Mouse (Mus musculus) mouse embryonic stem cell (cell line): ENCODE data around the gene Ankrd49.

Source experiments
- in situ Hi-C, 2 experiments: fragments of 300-500 bp; cut with MboI; formaldehyde crosslinking; loops; 1 replicate in 1 of 2; 3 replicates in 1 of 2; pipeline ENCODE4 v1.14.3; 2019 to 2020; ENCODE audit warnings: low sequenced_read_pairs in 2 of 2, low pct_unique_long_range_greater_than_20kb in 1 of 2, mixed read lengths in 1 of 2; ENCODE audit not compliant: unreplicated experiment in 1 of 2

The Ankrd49 gene

GRCm38 (mm10) chr9:14753947-14754346 lies 30.7 kb downstream of the Ankrd49 start:
- in situ Hi-C loops: no loop called here

DNA sequence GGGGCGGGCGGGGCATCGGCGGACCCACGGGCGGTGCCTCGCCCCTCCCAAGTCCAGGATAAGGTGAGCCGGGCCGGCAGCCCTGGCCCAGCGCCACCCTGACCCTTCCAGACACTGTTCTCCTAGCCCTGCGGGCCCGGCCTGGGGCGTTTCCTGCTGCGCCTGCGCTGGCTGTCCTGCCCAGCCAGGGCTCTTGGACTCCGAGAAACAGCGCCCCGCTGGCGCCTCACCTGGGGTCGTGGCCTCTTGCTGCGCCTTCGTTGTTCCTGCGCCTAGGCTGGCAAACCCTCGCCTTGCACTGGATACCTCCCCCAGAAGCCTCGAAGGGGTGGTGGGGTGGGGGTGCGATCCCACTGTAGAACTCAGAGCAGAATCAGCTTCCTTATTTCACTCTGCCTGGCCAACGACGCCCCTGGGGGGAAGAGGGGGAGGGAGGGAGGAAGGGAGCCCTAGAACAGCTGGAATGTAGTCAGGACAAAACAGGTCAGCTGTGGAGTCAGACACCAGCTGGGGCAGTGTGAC lies 32.6 kb downstream of the Ankrd49 start, which contains the start of gene Fut4:
Fut4 (minus strand) TSS at position 393 of the 522 bp plus-strand sequence.
- in situ Hi-C loops: no loop called here

DNA sequence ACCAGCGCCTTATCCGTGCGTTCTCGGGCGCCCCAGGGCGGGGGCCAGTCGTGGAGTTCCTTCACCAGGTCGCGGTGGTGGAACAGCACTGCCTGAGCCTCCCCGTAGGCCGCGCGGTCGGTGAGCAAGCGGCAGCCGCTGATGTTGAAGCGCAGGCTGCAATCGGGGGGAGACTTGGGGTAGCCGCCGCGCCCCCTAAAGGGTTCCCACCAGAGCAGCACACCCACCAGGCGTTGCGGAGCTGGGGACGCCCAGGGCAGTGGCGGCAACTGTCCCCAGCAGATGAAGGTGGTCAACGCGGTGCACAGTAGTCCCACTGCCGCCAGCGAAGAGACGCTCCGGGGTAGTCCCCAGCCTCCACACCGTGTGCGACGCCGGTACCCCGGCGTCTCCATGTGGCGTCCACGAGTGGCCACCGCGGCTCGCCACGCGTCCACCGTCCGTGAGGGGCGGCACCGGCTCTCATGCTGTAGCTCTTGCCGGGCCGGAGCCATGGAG lies 33.1 kb downstream of the Ankrd49 start:
- in situ Hi-C loops: no loop called here

DNA sequence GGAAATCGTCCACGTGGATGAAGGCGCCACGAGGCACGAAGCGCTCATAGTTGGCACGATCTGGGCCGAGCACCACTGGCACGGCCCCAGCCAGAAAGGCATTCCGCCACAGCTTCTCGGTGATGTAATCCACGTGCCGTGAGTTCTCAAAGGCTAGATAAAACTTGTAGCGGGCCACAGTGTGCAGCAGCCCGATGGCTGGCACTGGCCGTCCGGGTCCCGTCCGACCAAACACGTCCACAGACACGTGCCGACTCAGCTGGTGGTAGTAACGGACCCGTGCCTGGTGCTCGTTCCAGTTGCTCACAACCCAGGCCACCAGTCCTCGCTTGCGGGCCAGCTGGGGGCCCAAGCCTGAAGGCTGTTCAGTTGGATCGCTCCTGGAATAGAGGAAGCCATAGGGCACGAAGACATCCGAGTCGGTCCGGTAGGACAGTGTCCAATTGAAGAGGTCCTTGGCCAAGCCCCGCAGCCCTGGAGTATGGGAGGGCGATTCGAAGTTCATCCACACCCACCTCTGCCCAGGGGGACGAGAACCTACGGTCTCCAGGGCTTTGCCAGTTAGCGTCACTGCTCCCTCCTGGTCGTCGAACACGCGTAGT lies 33.7 kb downstream of the Ankrd49 start:
- in situ Hi-C loops: no loop called here

- in situ Hi-C loops: no loop called here
These were observed 44.3 kb downstream of the Ankrd49 start, which contains the start of gene Piwil4 for GRCm38 (mm10) chr9:14740151-14740924. TSS of gene Piwil4 (minus strand) at chr9:14740733.

DNA sequence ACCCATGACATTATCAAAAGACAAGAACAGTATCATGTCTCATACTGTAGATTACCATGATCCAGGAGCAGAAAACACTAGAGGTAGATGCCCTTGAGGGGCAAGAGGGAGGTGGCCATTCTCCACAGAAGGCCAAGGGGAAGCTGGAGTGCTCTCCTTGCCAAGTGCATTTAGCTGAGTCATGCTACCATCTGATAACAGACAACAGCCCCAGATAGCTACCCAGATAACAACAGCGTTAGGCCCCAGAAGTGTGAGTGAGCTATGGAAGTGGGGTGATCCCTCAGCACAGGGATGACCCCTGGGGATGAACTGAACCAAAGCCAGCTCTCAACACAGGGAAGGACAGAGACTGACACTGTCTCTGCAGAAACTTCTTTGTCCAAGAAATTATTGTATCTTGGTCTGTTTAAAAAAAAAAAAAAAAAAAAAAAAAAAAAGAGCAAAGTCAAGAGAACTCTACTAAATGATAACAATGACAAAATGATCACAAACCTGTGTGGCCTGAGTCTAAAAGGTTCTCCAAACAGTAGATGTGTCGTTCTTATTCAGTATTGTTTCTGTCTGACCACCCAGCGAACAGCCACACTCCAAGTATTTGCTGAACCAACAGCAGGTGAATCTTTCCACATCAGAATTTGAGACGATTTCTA lies 45.0 kb downstream of the Ankrd49 start:
- in situ Hi-C loops: no loop called here

DNA sequence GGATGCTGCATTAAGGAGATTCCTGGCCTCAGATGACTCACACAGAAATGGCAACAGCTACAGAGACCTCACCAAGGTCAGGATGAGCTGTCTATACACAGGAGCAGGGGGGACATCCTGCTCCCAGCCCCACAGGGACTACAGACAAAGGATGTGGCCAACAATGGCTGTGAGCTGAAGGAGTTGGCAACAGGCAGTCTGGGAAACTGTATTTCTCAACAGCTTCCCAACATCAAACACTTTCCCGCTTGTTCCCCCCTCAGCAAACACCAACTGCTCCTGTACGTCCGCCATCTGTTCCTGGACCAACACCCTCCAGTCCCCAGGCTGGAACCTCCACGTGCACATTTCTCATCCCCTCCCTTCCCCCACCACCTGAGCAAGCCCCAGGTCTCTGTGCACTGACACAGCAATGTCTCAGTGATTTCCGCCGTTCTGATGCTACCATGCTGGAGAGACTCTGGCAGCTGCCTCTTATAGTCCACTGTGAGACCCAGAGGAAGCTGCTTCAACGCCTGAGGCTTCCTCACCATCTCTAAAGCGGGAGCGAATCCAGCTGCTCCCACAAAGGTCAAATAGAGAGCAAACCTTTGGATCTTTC lies 53.6 kb downstream of the Ankrd49 start:
- in situ Hi-C loops: no loop called here
